Comparison of ENCODE assay signal across 20 mouse cellular contexts in the genomic region with DNA sequence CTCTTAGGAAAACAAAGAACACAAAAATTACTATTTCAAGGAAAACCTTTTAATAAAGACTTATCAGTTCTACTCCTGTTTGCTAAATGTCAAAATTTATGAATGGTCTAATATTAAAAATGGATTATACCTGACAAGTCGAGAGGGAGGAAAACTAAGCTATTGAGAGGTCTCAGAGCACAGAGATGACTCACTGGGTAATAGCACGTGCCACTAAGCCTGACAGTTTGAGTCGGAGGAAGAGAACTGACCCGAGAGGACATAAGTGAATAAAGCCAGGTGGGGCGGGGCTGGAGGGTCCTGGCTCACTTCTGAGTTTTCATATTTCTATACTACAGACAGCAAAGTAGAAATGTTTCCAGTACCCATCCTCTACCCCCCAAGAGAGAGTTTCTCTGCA.
"Had no signal": no experiment of that assay in that cellular context is flagged by ENCODE, and none has a peak within 500 bp of the region (broad histone marks: within the 10 kb centered on the region; RNA-seq: fewer than 3 reads in every experiment).

No protein-coding gene starts in this region.

- H3K4me3 ChIP-seq: layer of hippocampus, adult 2 months; limb, embryonic 15.5 days; midbrain, embryonic 12.5 days; midbrain, embryonic 15.5 days; neural tube, embryonic 12.5 days; neural tube, embryonic 15.5 days had no signal

- H3K27ac ChIP-seq: kidney, postnatal 0 days; layer of hippocampus, adult 2 months; limb, embryonic 15.5 days; macrophage; midbrain, embryonic 12.5 days; midbrain, embryonic 15.5 days; neural tube, embryonic 12.5 days; neural tube, embryonic 15.5 days; stomach, postnatal 0 days had no signal

- H3K9me3 ChIP-seq: limb, embryonic 15.5 days; midbrain, embryonic 12.5 days; midbrain, embryonic 15.5 days; neural tube, embryonic 12.5 days; neural tube, embryonic 15.5 days had no signal

- H3K9ac ChIP-seq: limb, embryonic 15.5 days; midbrain, embryonic 12.5 days; midbrain, embryonic 15.5 days; neural tube, embryonic 12.5 days; neural tube, embryonic 15.5 days had no signal

- ATAC-seq: intestine, embryonic 16.5 days; midbrain, embryonic 15.5 days had no signal

- DNase-seq: kidney, adult 2 months; kidney, postnatal 25 days; layer of hippocampus, adult 9-11 months; lung, adult 2 months; right cerebral cortex, adult 18-20 months; right cerebral cortex, postnatal 14 days; right cerebral cortex, postnatal 4 days; thymus, adult 2 months; thymus, postnatal 14 days; thymus, postnatal 4 days had no signal

- H3K27me3 ChIP-seq: limb, embryonic 15.5 days; midbrain, embryonic 12.5 days; midbrain, embryonic 15.5 days; neural tube, embryonic 12.5 days; neural tube, embryonic 15.5 days had no signal

- H3K4me2 ChIP-seq: limb, embryonic 15.5 days; midbrain, embryonic 15.5 days had no signal
